Mouse (Mus musculus): ENCODE data around the gene Rgr.

The Rgr gene

GRCm38 (mm10) chr14:37048914-37049410 is at the start of gene Rgr:
Gene Rgr (minus strand): TSS chr14:37048964.
- CTCF ChIA-PET, result no interaction called here

GRCm38 (mm10) chr14:37097956-37098530 is 49.3 kb upstream of the Rgr start, which contains the start of gene Cdhr1:
Gene Cdhr1 (minus strand): TSS chr14:37098347.
- CTCF ChIA-PET, result no interaction called here

DNA sequence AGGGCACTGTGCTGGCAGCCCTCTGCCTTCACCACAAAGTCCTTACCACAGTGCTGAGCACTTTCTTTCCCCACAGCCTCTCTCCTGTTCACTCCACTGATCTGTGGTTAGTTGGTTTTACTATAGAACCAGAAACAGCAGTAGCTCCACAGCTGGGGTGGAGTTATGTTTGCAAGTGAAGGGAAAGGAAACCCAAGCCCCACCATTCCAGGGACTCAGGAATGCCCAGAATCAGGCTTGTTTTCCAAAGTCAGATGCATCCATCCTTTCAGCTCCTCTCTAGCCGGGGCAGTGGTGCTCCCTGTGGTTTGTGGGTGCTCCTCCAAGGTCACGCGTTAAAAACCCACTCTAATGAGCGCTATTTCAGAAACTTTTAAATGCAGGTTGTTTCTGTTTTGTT is 46.8 kb upstream of the Rgr start:
- CTCF ChIA-PET, result no interaction called here

DNA sequence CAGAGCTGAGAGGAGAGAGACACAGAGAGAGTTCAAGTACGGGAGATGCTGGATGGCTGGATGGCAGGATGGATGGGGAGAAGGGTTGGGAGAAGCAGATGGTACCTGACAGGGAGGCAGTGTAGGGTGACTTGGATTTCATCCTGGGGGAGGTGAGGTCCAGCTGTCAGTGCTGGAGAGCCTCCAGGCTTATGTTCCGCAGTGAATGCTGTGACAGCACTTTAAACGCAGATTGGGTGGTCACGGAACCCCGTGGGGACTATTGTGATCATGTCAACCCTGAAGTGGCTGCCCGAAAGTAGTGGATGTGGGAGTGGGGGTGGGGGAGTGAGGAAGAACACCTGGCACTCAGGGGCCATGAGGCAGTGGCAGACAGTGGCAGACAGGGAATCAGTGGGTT is 45.7 kb upstream of the Rgr start:
- CTCF ChIA-PET, result no interaction called here

- CTCF ChIA-PET, result no interaction called here
Observed at GRCm38 (mm10) chr14:37083755-37084154, 35.0 kb upstream of the Rgr start.

GRCm38 (mm10) chr14:37080724-37081123 is 32.0 kb upstream of the Rgr start:
- CTCF ChIA-PET, result no interaction called here

GRCm38 (mm10) chr14:37068516-37068915 is 19.8 kb upstream of the Rgr start:
- CTCF ChIA-PET, result no interaction called here

DNA sequence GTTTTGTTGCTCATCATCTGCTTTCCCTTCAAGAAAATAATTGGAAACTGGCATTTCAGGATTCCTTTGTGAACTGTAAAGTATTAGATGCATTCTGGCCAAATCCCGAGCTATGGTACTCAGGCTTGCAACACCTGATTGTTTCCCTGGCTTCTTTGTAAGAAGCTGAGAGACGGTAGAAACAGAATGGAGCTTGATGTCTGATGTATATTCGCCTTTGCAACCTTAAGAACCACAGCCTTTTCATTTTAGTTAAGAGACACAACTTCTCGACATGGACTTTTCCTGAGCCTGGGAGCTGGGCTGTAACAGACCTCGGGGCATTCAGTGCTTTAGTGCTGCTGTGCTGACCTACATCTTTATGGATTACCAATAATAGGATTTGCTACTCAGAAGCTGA is 18.9 kb upstream of the Rgr start, which contains the start of gene Lrit2:
TSS of gene Lrit2 (plus strand) at position 301 of the 400 bp plus-strand sequence.
- CTCF ChIA-PET, result no interaction called here

DNA sequence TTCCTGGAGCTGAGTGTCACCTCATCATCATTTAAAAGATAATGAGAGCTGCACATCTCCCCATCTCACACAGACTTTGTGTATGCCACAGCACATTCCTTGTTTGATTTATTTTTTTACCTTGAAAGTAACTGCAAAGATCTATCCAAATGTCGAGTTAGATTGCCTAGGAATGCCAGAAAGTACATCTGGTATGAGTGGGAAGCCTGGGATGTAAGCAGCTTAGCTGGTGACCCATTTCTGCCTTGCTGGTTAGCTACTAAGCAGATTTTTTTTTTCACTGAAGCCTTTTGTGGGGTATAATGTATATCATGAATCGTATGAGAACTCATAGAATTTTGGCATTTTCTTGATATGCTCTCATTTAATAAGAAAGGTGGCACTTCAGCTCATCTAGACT is 17.9 kb upstream of the Rgr start:
- CTCF ChIA-PET, result no interaction called here

DNA sequence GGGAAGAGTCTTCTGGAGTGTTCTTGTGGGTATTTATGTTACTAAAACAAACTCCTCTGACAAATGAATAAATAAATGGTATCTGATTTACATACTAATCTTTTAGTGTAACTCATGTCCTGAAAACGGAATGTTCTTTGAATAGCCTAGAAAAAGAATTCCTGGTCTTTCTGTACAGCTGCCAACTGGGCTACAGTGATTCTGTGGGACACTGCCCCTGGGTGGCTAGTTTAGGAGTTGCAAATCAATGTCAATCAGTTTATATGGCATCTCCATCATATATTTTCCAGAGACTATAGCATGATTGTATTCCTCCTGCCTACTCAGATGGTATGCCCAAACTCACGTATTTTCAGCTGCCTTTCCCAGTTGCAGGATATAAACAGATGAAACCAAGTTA is 16.1 kb upstream of the Rgr start:
- CTCF ChIA-PET, result no interaction called here

GRCm38 (mm10) chr14:37034432-37034831 is 14.3 kb downstream of the Rgr start:
- CTCF ChIA-PET, result interaction anchor here (1.2 kb wide), 1 partner anchor 170 kb away, joined by 4 read pairs; no protein-coding TSS in a partner anchor

- CTCF ChIA-PET, result interaction anchor here (0.7 to 1.2 kb wide), 2 partner anchors 166 to 168 kb away, joined by 3 to 4 read pairs; no protein-coding TSS in a partner anchor
Observed at GRCm38 (mm10) chr14:37033241-37033640, 15.5 kb downstream of the Rgr start.

DNA sequence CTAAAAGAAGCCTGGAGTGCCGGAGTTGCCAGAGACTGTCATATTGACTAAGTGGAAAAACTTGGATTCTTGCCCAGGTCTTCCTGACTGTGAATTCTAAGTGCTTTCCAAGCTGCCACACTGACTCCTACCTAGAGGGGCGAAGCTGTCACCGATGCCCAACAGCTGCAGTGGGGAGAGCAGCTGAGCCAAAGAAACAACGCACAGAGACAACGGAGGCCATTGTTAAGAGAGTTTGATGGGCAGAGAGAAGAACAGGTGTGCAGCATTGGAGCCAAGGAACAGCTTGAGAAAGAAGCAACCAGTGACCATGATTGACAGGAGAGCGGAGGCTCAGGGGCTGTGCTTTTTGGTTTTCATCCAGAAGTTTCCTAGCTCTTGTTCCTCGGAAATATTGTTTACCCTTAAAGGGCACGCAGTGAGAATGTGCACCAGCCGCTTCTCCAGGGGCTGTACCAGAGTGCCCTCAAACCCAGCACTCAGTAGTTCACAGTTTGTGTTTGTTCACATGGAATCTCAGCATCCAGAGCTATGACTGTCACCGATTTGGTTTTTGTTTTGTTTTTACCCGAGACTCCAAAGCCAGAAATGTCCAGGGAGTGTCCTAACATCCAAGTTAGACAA is 16.2 kb downstream of the Rgr start:
- CTCF ChIA-PET, result interaction anchor here (0.7 kb wide), 1 partner anchor 165 kb away, joined by 3 read pairs; no protein-coding TSS in a partner anchor

DNA sequence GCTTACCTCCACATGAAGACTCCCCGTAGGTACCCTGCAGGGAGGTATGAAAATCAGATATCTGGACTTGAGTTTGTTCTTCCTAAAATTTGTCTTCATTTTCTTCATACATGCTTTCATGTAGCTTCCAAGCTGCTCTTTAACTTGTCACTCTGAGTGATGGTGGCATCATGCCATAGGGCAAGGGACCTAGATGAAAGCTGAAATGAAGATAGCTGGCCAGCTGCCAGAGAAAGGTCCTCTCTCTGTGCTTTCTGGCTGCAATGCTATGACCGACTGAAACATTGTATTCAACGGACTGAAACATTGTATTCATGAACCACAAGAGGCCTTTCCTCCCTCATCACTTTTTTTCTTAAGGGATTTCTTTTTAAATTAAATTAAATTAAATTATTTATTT is 20.2 kb downstream of the Rgr start:
- CTCF ChIA-PET, result no interaction called here

- CTCF ChIA-PET, result no interaction called here
Observed at GRCm38 (mm10) chr14:37027951-37028350, 20.8 kb downstream of the Rgr start.

DNA sequence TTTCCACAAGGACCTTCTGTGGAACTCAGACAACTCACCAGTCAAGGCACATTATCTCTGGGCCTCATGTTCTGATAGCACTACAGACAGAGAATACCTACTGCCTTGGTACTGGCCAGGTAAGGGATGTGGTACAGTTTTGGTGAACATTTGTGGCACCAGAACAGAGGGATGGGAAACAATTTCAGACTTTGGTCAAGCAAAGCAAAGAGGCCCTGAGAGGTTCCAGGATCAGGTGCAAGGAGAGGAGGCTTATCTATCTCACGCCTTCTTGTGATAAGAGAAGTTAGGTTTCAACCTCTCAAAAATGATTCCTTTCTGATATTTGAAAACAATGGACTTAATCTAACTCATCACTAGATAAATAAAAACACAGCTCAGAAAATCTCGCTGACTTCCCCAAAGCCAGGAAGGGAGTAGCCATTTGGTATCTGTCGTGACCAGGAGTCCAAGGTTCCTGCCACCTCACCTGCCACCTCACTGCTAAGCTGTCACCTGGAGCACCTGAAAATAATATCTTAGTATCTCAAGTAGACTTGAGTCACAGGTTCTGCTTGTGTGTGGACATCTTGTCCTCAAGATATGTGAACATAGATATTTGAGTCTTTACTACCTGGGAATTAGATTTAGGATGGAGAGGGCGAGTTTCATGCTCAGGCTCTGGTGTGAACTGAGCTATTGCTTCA is 21.4 kb downstream of the Rgr start:
- CTCF ChIA-PET, result no interaction called here

- CTCF ChIA-PET, result no interaction called here
Observed at GRCm38 (mm10) chr14:37015894-37016293, 32.9 kb downstream of the Rgr start.

DNA sequence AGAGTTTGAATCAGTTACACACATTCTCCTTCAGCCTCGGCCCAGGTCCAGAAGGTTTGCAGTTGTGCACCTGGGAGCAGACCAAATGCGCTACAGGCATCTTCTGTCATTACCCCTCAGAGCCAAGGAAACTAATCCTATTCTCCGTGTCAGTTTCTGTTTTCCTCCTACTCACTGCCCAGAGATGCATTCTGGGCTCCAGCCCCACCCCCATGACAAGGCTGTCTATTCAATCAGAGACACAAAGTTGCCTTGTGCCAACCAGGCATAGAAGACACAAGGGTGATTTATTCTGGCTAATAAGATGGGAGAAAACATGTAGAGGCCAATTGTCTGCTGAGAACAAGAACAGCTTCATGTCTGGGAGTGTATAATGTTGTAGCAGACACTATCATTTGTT is 35.1 kb downstream of the Rgr start:
- CTCF ChIA-PET, result no interaction called here

- CTCF ChIA-PET, result no interaction called here
Observed at GRCm38 (mm10) chr14:37009686-37010085, 39.1 kb downstream of the Rgr start.

DNA sequence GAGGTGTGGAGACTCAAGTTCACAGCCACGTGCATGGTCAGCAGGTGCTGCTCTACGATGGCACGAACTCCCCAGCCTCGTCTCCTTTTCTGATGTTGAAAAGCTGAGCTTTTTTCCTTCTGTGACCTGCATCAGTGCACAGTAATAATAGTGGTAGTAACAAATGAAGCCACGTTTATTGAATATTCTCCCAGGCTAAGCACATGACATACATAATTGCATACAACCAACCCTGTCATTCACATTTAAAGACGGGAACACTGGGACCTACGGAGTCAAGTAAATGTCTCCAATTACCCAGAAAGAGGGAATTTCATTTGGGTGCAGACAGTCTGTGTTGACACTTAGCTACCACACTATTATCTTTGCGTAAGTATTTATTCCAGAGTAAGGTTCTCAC is 42.3 kb downstream of the Rgr start:
- CTCF ChIA-PET, result no interaction called here

GRCm38 (mm10) chr14:37005865-37006264 is 42.9 kb downstream of the Rgr start:
- CTCF ChIA-PET, result interaction anchor here (0.7 kb wide), 1 partner anchor 753 kb away, joined by 3 read pairs; no protein-coding TSS in a partner anchor

DNA sequence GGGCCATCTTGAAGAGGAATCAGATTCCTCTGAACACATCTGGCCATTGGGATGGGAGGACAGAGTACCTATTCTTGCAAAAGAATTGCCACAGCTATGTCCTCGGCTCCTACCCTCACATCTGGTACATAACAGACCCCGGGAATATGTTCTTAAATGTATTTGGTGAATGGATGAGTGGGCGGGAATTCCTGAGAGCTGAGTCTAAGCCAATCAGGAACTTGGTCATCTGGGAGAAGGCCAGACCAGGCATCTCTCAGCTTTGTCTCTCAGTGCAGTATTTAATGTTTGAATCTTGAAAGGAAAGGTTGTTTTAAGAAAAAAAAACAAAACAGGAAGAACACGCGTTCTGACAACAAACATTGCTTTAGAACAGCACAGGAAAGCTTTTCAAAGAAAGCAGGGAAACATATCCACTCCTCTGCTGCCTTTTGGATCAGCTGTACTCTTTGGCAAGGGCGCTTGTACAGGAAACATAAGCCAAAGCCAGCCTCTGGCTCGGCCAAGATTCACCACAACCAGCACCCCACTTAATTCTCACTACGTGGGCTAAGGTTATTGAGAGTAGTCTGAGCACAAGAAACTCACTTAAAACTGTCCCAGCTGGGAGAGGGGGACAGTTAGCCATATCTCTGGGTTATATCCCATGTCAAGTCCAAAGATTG is 45.2 kb downstream of the Rgr start:
- CTCF ChIA-PET, result no interaction called here

Data from spleen, embryonic (tissue).